Mouse (Mus musculus): ENCODE measurements around the gene Tdp1. TPM values are rescaled to one million over a fixed set of nuclear protein-coding genes. Genes with fewer than 3 reads are reported as not detected.

Tdp1 gene
- total RNA-seq (2023) = 10 to 100 TPM; 27.6 to 32.5 TPM

GRCm38 (mm10) chr12:99884269-99885261 is at the start of gene Tdp1, which contains the start of gene Efcab11:
Tdp1 (plus strand) TSS chr12:99884517.
Efcab11 (minus strand) TSS chr12:99884439.

GRCm38 (mm10) chr12:99964301-99965202 is 80.2 kb downstream of the Tdp1 start, which contains the start of gene Kcnk13:
Kcnk13 (plus strand) TSS chr12:99964499.

Other genes starting within 250 kb of the Tdp1 start
- gene Efcab11, start 78 bp upstream of the Tdp1 start, total RNA-seq (2023) = under 1 TPM in 1 of 2 experiments, not detected in 1; 0.55 TPM
- gene Kcnk13, start 80.0 kb downstream of the Tdp1 start, total RNA-seq (2023) = 1 to 10 TPM; 8.5 to 8.6 TPM
- gene Psmc1, start 225.6 kb downstream of the Tdp1 start, total RNA-seq (2023) = 10 to 100 TPM; 72.2 to 97.6 TPM